Mouse (Mus musculus) testis, adult 2 months (tissue): ENCODE measurements around the gene Yipf2.

ENCODE experiments used
- CTCF ChIP-seq: fragments of 200-500 bp; IDR thresholded peaks from 2 replicates; pipeline ENCODE4 v1.5.1; 2012; ENCODE audit warnings: low read depth, mild to moderate bottlenecking, inconsistent platforms, low read length, moderate library complexity; ENCODE audit not compliant: control insufficient read depth, insufficient read depth, insufficient replicate concordance
- POLR2A ChIP-seq: fragments of 200-500 bp; IDR thresholded peaks from 2 replicates; pipeline ENCODE4 v1.6.1; 2012; ENCODE audit warnings: low read depth, mild to moderate bottlenecking, inconsistent platforms, low read length, moderate library complexity; ENCODE audit not compliant: control insufficient read depth

GRCm38 (mm10) chr9:21591831-21592702 lies 561 bp downstream of the Yipf2 start:
- TF ChIP-seq CTCF = no peak
- no peak for TF ChIP-seq POLR2A
